Mouse (Mus musculus) heart, adult 11 months (tissue): ENCODE data around the gene Crct1.

Experiments used
- DNase-seq: peaks from one replicate; pipeline ENCODE4 v3.0.0; 2022

The Crct1 gene

DNA sequence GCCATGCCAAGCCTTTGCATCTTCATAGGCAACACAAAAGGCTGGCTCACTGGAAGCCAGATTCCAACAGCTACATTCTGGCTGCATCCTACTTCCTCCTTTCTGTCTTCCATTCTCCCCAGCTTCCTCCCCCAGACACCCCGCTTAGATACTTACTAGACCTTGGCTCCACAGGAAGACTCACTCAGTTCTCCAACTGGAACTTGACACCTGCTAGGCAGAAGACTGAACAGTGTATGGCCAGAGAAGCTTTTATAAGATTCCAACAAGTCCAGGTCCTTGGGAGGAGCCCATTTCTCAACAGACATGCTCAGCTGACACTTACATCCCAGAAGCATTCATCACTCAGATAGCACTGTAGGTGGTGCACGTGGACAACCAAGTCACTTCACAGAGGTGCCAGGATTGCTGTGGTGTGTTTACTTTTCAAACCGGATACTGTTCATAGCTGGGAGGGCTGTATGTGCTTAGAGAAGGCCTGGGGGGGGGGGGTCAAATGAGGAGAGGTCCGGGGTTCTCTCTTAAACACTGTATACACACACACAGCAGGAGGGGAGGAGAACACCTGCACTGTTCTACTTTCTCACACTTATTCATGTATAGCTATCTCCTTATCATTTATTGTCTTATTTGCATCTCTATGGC, at the start of gene Crct1:
Crct1 (minus strand) TSS at position 228 of the 645 bp plus-strand sequence.
- no peak for DNase-seq

DNA sequence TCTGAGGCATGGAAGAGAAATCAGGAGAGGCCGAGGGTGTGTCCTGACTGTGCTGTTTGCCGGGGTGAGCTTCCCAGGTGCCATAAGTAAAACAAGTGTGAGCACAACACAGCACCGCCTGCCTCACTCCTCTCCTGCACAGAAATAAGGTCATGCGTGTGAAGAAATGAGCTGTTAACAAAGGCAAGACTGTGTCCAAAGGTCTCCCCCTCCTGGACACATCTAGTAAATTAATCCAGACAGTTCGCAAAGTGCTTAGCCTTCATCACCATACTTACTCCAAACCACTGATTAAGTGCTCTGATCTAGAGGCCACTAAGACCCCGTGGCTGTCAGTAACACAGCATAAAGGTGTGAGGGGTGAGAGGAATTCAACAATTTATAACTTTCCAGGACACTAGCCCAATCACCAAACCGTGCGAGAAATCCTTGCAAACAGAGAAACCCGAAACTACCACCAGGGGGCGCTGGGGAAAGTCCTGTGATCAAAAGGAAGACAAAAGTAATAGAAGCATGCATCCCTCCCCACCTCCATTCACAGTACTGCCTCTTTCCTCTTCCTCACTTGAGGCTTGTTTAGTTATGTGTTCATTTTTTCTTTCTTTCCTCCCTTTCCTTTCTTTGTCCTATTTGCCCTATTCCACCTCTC, 37.5 kb upstream of the Crct1 start:
- DNase-seq: peak; percentile 33

GRCm38 (mm10) chr3:93050182-93050581, 34.7 kb upstream of the Crct1 start:
- no peak for DNase-seq

- peak; percentile 8 for DNase-seq
Observed at GRCm38 (mm10) chr3:93031450-93031849, 16.0 kb upstream of the Crct1 start.

- DNase-seq: peak; percentile 59
Observed at GRCm38 (mm10) chr3:93025486-93025885, 10.0 kb upstream of the Crct1 start.

DNA sequence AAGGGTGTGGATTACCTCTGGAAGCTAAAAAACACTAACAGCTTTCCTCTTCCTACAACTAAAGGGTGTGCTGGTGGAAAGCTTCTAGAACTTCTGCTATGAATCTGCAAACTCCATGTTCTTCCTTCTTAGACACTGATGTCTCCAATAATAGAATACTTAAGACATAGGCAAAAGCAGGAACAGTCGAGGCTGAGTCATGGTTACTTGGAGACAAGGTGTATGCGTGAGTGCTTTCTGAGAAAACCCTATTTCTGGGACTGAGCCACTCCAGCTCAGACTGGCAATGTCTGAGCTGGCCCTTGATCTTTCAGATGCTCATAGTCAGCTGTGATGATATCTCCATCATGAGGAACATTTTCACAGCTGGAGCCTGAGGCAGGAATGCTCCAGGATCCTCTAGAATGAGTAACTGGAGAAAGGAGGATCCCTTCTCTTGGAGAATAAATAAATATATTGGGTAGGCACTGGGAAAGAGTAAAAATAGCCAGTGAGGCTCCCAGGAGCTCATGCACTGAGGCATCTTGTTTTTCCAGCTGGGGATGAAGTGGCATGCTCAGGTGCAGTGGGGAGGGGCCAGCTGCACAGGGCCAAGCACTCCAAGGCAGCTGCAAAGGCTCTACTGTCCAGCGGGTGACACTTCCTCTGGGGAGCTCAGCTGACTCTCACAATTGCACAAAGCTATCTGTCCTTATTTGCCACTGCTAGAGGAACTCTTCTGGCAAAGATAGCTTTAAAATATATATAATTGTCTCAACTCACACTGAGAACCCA, 8.1 kb upstream of the Crct1 start:
- DNase-seq: no peak

DNA sequence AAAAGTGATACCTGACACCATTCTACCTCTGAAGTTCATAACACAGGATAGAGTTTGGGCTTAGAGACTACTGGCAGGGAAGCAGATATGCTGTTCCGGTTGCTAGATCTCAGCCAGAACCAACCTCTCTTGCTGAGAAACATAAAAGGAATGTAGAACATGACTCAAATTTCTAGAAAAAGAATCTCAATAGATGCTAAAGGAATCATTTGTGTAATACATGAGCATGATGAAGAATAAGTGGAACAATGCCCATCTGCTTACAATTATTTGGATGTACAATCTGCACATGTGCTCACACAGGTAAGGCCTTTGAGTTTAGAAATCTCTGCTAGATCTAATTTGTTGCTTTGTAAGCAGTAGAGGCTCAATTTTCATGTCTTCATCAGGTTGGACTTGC, 5.7 kb upstream of the Crct1 start:
- DNase-seq: no peak

DNA sequence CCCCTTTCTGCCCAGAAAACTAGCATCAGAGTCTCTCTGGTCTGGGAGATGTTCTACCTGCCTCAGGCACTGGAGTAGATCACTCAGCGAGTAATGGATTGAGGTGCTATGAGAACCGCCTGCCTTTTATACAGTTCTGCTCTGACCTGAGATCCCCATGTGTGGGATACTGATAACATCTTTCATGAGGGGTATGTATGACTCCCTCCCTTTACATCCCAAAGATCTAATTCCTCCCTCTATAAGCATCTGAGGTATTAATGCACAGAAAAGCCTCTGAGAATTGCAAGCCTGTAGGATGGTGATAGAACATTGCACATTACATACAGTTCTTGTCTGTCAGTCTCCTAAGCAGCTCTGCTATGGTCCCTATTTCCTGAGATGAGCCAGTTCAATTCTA, 3.5 kb upstream of the Crct1 start, which contains the start of gene Lce1m:
Lce1m (minus strand) TSS at position 101 of the 400 bp plus-strand sequence.
- no peak for DNase-seq

GRCm38 (mm10) chr3:93014871-93015270, 616 bp downstream of the Crct1 start:
- no peak for DNase-seq

GRCm38 (mm10) chr3:93014378-93014801, 1.1 kb downstream of the Crct1 start:
- no peak for DNase-seq

GRCm38 (mm10) chr3:93002843-93003242, 12.6 kb downstream of the Crct1 start:
- no peak for DNase-seq

DNA sequence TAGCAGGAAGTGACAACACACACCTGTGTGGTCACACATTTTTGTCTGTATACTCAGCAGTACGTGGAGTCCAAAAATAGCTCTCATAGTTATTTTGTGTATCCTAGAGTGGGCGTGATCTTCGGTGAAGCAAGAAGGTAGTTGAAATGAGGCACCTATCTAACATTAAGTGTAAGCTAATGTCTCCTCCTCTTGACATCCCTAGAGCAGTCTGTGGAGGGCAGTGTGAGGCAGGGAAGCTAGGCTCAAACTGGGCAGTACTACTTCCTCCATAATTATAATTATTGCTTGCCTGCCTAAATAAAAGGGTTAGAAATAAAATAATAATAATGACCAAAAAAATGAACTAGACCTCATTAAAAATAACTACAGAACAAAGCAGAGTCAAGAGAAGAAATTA, 14.9 kb downstream of the Crct1 start:
- no peak for DNase-seq

DNA sequence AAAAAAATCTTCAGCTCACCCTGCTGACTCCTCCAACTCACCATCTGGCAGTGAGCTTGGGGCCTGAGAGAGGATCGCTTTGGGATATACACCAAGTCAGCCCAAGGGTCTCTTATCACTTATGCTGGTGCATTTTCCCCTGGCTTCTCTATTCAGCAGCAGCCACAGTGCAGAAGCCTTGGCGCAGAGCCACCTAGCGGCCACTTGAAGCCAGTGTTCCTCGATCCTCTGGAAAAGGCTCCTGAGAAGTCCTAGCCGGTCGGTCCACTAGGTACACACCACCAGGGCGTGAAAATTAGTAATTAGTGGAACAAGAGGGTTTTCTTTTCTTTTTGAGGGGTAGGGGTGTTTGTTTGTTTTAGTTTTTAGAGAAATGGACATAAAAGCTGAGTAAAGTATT, 16.8 kb downstream of the Crct1 start:
- no peak for DNase-seq

DNA sequence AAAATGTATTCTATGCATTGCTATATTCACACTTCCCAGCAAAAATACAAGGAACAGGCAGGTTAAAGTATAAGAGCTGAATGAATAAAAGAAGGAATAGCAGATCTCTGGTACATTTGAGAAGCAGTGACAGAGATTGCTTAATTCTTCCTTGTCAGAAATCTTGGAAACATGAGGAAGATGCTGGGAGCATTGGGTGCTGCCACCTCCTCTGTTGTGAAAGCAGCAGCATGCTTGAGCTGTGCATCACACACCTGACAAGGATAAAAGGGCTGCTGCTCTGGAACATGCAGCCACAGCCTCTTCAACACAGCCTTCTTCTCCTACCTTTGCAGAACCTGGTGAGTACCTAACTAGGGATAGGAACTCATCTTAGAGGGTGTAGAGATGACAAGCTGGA, 23.6 kb downstream of the Crct1 start, which contains the start of gene Lce3f:
Lce3f (plus strand) TSS at position 301 of the 400 bp plus-strand sequence.
- DNase-seq: no peak

DNA sequence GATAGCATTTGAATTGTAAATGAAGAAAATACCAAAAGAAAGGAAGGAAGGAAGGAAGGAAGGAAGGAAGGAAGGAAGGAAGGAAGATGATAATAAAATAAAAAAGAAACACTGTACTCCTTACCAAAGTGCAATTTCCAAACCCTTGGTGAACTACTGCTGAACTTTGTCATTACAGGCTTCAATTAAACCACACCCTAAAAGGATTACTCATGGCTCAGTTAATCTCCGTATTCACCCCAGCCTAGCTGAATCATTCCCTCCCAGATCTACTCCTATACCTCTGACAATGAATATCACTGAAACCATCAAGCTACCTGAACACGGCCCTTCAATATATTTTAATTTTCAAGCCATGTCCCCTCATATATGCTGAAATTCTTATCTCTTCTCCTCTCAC, 37.0 kb downstream of the Crct1 start:
- no peak for DNase-seq

- DNase-seq: no peak
Observed at GRCm38 (mm10) chr3:92966761-92967160, 48.7 kb downstream of the Crct1 start, which contains the start of gene Lce3e. Gene Lce3e (plus strand): TSS chr3:92967061.
